Mouse (Mus musculus) lung, adult 2 months (tissue): ENCODE results near the gene Zfp248.
A peak's percentile ranks its signal among the peaks of the same experiment; 100 is the strongest.

Experiments used
- CTCF ChIP-seq: fragments of 200-500 bp; IDR thresholded peaks from 2 replicates; pipeline ENCODE4 v1.5.1; 2011; ENCODE audit warnings: mild to moderate bottlenecking, low read length, control low read depth; ENCODE audit not compliant: insufficient read depth
- POLR2A ChIP-seq: fragments of 200-500 bp; IDR thresholded peaks from 2 replicates; pipeline ENCODE4 v1.6.1; 2011; ENCODE audit warnings: low read depth, mild to moderate bottlenecking, control low read depth, low read length, borderline replicate concordance; ENCODE audit errors: extremely low read depth

- TF ChIP-seq CTCF = no peak
- TF ChIP-seq POLR2A = peak; percentile 70; the same call in 1 of the 2 replicates
Observed at GRCm38 (mm10) chr6:118478957-118479708, 23.8 kb upstream of the Zfp248 start, which contains the start of gene Zfp9.
